Mouse (Mus musculus) bone marrow macrophage, adult 2 months (primary cell): Measurements from ENCODE around the gene Exoc6b. TPM values are rescaled to one million over a fixed set of nuclear protein-coding genes. Genes with fewer than 3 reads are reported as not detected.

Experiments used
- H3K27ac ChIP-seq: 2 replicates; pipeline ENCODE4 v1.5.1; 2012; ENCODE audit warnings: low read depth, low read length; ENCODE audit not compliant: insufficient read depth
- H3K4me1 ChIP-seq: 2 replicates; pipeline ENCODE4 v1.6.1; 2012; ENCODE audit warnings: low read length; ENCODE audit not compliant: control insufficient read depth, insufficient read depth
- H3K4me3 ChIP-seq: 2 replicates; pipeline ENCODE4 v1.5.1; 2012; ENCODE audit warnings: mild to moderate bottlenecking, low read length, moderate library complexity; ENCODE audit not compliant: insufficient read depth
- CTCF ChIP-seq: IDR thresholded peaks from 2 replicates; pipeline ENCODE4 v1.5.1; 2012; ENCODE audit warnings: low read depth, mild to moderate bottlenecking, low read length, moderate library complexity
- POLR2A ChIP-seq: IDR thresholded peaks from 2 replicates; pipeline ENCODE4 v1.6.1; 2012; ENCODE audit warnings: mild to moderate bottlenecking, low read depth, low read length, borderline replicate concordance
- polyA plus RNA-seq: library from polyadenylated mRNA; stranded (reverse); fragments of >200 nt; gene quantifications from 2 replicates; pipeline ENCODE4 v1.2.4, GENCODE M21; 2012; ENCODE audit not compliant: missing spikeins, insufficient read depth, insufficient read length

Gene Exoc6b
- polyA plus RNA-seq, 1 experiment = 18.8 TPM

GRCm38 (mm10) chr6:84660982-84661381, 408.3 kb downstream of the Exoc6b start:
- TF ChIP-seq CTCF (no peak), POLR2A (no peak)
- H3K4me1 ChIP-seq = peaks cover 19% of the 10 kb centered on the region
- peak overlapping the region; percentile 88 for H3K27ac ChIP-seq
- no peak overlapping the region for H3K4me3 ChIP-seq

GRCm38 (mm10) chr6:84657091-84657490, 412.2 kb downstream of the Exoc6b start:
- Histone ChIP-seq H3K4me3 (no peak overlapping the region), H3K27ac (no peak overlapping the region), H3K4me1 (peaks cover 19% of the 10 kb centered on the region)
- TF ChIP-seq CTCF = no peak
- no peak for TF ChIP-seq POLR2A

- no peak for TF ChIP-seq CTCF
- TF ChIP-seq POLR2A = no peak
- Histone ChIP-seq H3K27ac (no peak overlapping the region), H3K4me3 (no peak overlapping the region), H3K4me1 (peaks cover 18% of the 10 kb centered on the region)
Measured at GRCm38 (mm10) chr6:84656680-84657079, 412.6 kb downstream of the Exoc6b start.

- Histone ChIP-seq H3K4me3 (no peak overlapping the region), H3K27ac (no peak overlapping the region), H3K4me1 (peaks cover 8% of the 10 kb centered on the region)
- TF ChIP-seq POLR2A (no peak), CTCF (no peak)
Measured at GRCm38 (mm10) chr6:84651902-84652301, 417.4 kb downstream of the Exoc6b start.

- H3K4me1 ChIP-seq = peaks cover 9% of the 10 kb centered on the region
- no peak for TF ChIP-seq CTCF
- TF ChIP-seq POLR2A = no peak
- H3K27ac ChIP-seq = no peak overlapping the region
- no peak overlapping the region for H3K4me3 ChIP-seq
Measured at GRCm38 (mm10) chr6:84647197-84647596, 422.1 kb downstream of the Exoc6b start.

- TF ChIP-seq CTCF (no peak), POLR2A (no peak)
Measured at GRCm38 (mm10) chr6:84646696-84647095, 422.6 kb downstream of the Exoc6b start.

GRCm38 (mm10) chr6:84641062-84641431, 428.3 kb downstream of the Exoc6b start:
- Histone ChIP-seq H3K4me3 (no peak overlapping the region), H3K4me1 (peaks cover 30% of the 10 kb centered on the region), H3K27ac (peak overlapping the region; percentile 30)
- TF ChIP-seq CTCF = no peak
- TF ChIP-seq POLR2A = no peak

More at GRCm38 (mm10) chr6:84646696-84647095, 422.6 kb downstream of the Exoc6b start:
- Histone ChIP-seq H3K4me3 (no peak overlapping the region), H3K4me1 (peaks cover 11% of the 10 kb centered on the region), H3K27ac (no peak overlapping the region)

- peak overlapping the region; percentile 46 for H3K27ac ChIP-seq
- no peak overlapping the region for H3K4me3 ChIP-seq
- TF ChIP-seq POLR2A = no peak
- peaks cover 30% of the 10 kb centered on the region for H3K4me1 ChIP-seq
Measured at GRCm38 (mm10) chr6:84640324-84641061, 428.8 kb downstream of the Exoc6b start.

GRCm38 (mm10) chr6:84638206-84638605, 431.1 kb downstream of the Exoc6b start:
- Histone ChIP-seq H3K27ac (no peak overlapping the region), H3K4me1 (peaks cover 21% of the 10 kb centered on the region), H3K4me3 (no peak overlapping the region)
- TF ChIP-seq POLR2A (no peak), CTCF (no peak)

- TF ChIP-seq POLR2A = no peak
- TF ChIP-seq CTCF = no peak
- Histone ChIP-seq H3K4me1 (peaks cover 5% of the 10 kb centered on the region), H3K27ac (no peak overlapping the region), H3K4me3 (no peak overlapping the region)
Measured at GRCm38 (mm10) chr6:84631588-84631987, 437.7 kb downstream of the Exoc6b start.

- Histone ChIP-seq H3K4me3 (no peak overlapping the region), H3K4me1 (peaks cover 5% of the 10 kb centered on the region), H3K27ac (no peak overlapping the region)
- TF ChIP-seq CTCF (no peak), POLR2A (no peak)
Measured at GRCm38 (mm10) chr6:84630276-84630675, 439.0 kb downstream of the Exoc6b start.

- H3K4me1 ChIP-seq = peaks cover 7% of the 10 kb centered on the region
- TF ChIP-seq POLR2A = no peak
- H3K27ac ChIP-seq = no peak overlapping the region
- no peak overlapping the region for H3K4me3 ChIP-seq
Measured at GRCm38 (mm10) chr6:84628831-84629230, 440.5 kb downstream of the Exoc6b start.
